Mouse (Mus musculus) macrophage (primary cell): ENCODE measurements at regions not wholly inside any gene's neighbourhood (a gene's known extent, or its start where the extent isn't known, plus 50 kb on each side); places are given as distances from the start of the nearest gene placed in this dataset.

Experiments used
- H3K27ac ChIP-seq: fragments of 350-480 bp; formaldehyde crosslinking; 2 replicates; pipeline ENCODE4 v1.9.0; 2021
- H3K36me3 ChIP-seq: fragments of 350-480 bp; formaldehyde crosslinking; 2 replicates; pipeline ENCODE4 v1.9.0; 2021; ENCODE audit errors: inconsistent target
- H3K4me3 ChIP-seq: fragments of 350-480 bp; formaldehyde crosslinking; 2 replicates; pipeline ENCODE4 v1.9.0; 2021; ENCODE audit errors: inconsistent target
- H3K79me2 ChIP-seq: fragments of 350-480 bp; formaldehyde crosslinking; 2 replicates; pipeline ENCODE4 v1.9.0; 2021; ENCODE audit errors: inconsistent target
- WGBS: methylation state at CpG from one replicate; pipeline ENCODE4 v1.1.7; 2026; ENCODE audit warnings: inconsistent platforms; ENCODE audit not compliant: missing documents; 5-methylcytosine and 5-hydroxymethylcytosine counted together

DNA sequence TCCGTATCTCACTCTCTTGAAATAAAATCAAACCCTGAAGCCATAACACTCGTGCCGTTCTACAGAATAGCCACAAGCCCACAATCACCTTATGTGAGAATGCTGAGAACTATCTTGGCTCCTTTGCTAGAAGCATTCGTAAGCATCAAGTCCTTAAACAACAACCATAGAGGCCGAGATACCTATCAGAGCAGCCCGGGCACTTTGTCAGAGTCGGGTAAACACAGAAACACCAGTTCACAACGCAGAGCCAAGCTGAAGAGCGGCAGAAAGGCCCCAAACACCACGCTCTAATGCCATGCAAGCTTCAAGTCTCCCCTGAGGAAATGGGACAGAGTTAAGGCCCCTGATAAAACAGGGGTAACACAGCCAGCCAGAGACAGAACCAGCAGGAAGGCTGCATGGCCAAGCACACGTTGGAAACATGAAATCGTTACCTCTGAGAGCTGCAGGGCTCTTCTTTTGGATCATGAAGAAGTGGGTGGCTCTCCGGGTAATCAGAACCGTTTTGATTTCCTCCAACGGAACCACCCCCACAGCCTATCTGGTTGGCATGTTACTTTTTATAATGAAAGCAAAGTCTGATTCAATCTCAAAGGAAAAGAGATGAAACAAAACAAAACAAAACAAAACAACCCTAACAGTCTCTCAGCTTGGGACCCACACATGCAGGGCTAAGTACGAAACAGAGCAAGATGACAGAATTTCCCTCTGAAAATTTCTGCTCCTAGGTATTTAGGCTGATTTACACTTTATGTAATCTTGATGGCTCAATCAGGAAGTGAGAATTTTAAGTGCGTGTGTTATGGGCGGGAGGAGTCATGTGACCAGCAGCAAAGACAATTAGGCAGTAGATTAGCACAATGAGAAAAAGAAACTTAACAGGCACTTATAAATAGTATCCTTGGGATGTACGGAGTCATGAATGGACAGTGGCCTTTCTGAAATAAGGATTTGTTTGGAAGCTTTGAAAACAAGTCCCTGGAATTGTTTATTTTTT, 155.8 kb upstream of the Klf14 start:
- peak overlapping the region; percentile 63 for H3K4me3 ChIP-seq
- H3K36me3 ChIP-seq, result no peaks in the 10 kb centered on the region
- 25% methylated on average over 19 of the region's 19 CpGs for WGBS
- peaks cover 100% of the 10 kb centered on the region for H3K79me2 ChIP-seq
- H3K27ac ChIP-seq, result peak overlapping the region; percentile 91

DNA sequence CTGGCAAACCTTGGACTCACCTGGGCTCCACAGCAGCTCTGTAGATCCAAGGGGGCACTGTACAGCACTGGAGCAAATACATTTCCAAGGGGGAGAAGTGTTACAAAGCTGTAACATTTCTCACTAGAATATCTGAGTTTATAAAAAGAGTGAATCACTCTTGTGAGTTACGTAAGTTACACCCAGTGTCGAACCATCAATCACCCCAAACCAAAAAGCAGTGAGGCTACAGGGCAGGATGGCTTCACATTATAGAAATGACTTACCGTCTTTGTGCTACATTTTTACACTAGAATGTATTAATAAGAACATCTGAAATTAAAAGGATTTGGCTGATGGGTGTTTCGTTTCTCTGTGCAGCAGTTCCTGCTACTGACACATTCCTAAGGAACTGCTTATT, 156.7 kb upstream of the Klf14 start:
- Histone ChIP-seq H3K36me3 (0 out of 2 replicates have a peak, but pooled peaks cover 8% of the 10 kb centered on the region), H3K79me2 (peaks cover 100% of the 10 kb centered on the region), H3K27ac (peak overlapping the region; percentile 91), H3K4me3 (peak overlapping the region; percentile 63)
- WGBS, result 36% methylated on average over 4 of the region's 4 CpGs

- H3K27ac ChIP-seq, result peak overlapping the region; percentile 91
- peak overlapping the region; percentile 63 for H3K4me3 ChIP-seq
- WGBS, result 3% methylated on average over 6 of the region's 6 CpGs
- H3K79me2 ChIP-seq, result peaks cover 100% of the 10 kb centered on the region
- H3K36me3 ChIP-seq, result 0 out of 2 replicates have a peak, but pooled peaks cover 10% of the 10 kb centered on the region
These were observed 157.5 kb upstream of the Klf14 start for GRCm38 (mm10) chr6:31116365-31116764.

GRCm38 (mm10) chr6:31117666-31118065, 158.8 kb upstream of the Klf14 start:
- WGBS, result 96% methylated on average over 12 of the region's 12 CpGs
- peaks cover 100% of the 10 kb centered on the region for H3K79me2 ChIP-seq
- H3K36me3 ChIP-seq, result 0 out of 2 replicates have a peak, but pooled peaks cover 10% of the 10 kb centered on the region
- H3K4me3 ChIP-seq, result no peak overlapping the region
- H3K27ac ChIP-seq, result no peak overlapping the region

DNA sequence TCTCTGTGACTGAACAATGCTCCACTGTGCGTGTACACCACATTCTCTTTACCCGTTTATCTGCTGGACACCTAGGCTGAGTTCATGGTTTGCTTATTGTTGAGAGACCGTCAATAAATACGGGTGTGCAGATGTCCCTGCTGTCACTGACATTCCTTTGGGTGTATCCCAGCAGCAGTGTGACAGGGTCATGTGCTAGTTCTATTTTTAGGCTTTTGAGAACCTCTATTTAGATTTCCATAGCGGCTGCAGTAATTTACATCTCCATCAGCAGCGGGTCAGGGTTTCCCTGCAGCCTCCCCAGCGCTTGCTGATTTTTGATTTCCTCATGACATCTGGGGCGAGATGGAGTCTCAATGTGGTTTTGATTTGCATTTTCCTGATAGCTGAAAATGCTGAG, 162.1 kb upstream of the Klf14 start:
- H3K79me2 ChIP-seq, result peaks cover 93% of the 10 kb centered on the region
- peak overlapping the region; percentile 98 for H3K27ac ChIP-seq
- WGBS, result 83% methylated on average over 8 of the region's 8 CpGs
- H3K4me3 ChIP-seq, result no peak overlapping the region
- 0 out of 2 replicates have a peak, but pooled peaks cover 10% of the 10 kb centered on the region for H3K36me3 ChIP-seq

DNA sequence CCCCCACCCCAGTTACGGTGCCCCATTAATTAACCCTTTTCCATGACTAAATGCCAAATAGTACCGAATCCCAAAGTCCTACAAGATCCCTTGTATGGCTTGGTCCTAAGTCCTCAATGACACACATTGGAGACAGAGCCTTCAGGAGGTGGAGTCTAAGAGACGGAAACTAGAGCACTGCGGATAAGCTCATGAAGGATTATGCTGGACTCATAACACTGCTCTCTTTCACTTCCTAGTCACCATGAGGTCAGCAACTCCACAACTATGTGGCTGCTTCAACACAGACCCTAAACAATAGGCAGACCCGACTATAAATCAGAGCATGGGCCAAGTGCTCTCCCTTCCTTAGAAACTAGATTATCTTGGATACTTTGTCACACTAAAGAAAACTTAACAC, 164.0 kb upstream of the Klf14 start:
- H3K79me2 ChIP-seq, result peaks cover 85% of the 10 kb centered on the region
- 0 out of 2 replicates have a peak, but pooled peaks cover 10% of the 10 kb centered on the region for H3K36me3 ChIP-seq
- WGBS, result 33% methylated on average over 5 of the region's 5 CpGs
- H3K4me3 ChIP-seq, result no peak overlapping the region
- H3K27ac ChIP-seq, result peak overlapping the region; percentile 98

GRCm38 (mm10) chr6:31123342-31123990, 164.6 kb upstream of the Klf14 start:
- Histone ChIP-seq H3K79me2 (peaks cover 85% of the 10 kb centered on the region), H3K4me3 (0 out of 2 replicates have a peak overlapping the region, but pooled peaks have one; percentile 63), H3K36me3 (0 out of 2 replicates have a peak, but pooled peaks cover 10% of the 10 kb centered on the region), H3K27ac (peak overlapping the region; percentile 98)
- WGBS, result 28% methylated on average over 4 of the region's 4 CpGs

DNA sequence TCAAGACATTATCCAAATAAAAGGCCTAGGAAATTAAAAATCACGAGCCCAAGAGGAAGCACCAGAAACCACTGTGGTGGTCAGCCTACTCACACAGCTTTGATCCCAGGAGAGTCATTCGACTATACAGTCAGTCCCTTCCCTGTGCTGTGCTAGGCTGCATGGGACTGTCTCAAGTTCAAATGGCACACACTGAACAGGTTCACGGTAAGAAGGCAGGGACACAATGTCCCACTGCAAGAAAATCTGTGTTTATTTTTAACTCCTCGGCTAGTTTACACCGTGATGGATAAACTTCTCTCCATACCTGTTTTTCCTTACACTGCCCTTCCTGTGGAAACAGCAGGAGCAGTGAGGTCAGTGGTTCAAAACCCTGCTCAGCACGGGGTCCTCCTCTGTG, 165.2 kb upstream of the Klf14 start:
- 0 out of 2 replicates have a peak, but pooled peaks cover 10% of the 10 kb centered on the region for H3K36me3 ChIP-seq
- H3K4me3 ChIP-seq, result peak overlapping the region; percentile 63; the same call in 1 of the 2 replicates
- WGBS, result 11% methylated on average over 6 of the region's 6 CpGs
- peak overlapping the region; percentile 98 for H3K27ac ChIP-seq
- peaks cover 85% of the 10 kb centered on the region for H3K79me2 ChIP-seq

DNA sequence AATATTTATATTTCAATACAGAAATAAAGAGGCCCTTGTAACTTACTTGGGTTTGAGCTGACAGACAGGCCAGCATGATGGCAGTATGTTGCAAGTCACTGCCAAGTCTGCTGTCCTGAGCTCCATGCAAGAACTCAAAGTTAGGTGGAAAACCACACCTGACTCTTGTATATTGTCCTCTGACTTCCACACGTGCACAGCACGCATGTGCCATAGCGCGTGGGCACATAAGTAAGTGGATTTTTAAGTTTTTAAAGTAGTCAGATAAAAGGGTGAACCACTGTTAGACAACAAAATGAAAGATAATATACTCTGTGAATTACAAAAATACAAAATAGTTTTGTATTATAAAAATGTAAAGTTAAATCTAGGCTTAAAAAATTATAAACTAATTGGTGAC, 166.0 kb upstream of the Klf14 start:
- WGBS, result 23% methylated on average over 4 of the region's 4 CpGs
- H3K4me3 ChIP-seq, result peak overlapping the region; percentile 63
- H3K79me2 ChIP-seq, result peaks cover 85% of the 10 kb centered on the region
- 0 out of 2 replicates have a peak, but pooled peaks cover 10% of the 10 kb centered on the region for H3K36me3 ChIP-seq
- peak overlapping the region; percentile 98 for H3K27ac ChIP-seq

DNA sequence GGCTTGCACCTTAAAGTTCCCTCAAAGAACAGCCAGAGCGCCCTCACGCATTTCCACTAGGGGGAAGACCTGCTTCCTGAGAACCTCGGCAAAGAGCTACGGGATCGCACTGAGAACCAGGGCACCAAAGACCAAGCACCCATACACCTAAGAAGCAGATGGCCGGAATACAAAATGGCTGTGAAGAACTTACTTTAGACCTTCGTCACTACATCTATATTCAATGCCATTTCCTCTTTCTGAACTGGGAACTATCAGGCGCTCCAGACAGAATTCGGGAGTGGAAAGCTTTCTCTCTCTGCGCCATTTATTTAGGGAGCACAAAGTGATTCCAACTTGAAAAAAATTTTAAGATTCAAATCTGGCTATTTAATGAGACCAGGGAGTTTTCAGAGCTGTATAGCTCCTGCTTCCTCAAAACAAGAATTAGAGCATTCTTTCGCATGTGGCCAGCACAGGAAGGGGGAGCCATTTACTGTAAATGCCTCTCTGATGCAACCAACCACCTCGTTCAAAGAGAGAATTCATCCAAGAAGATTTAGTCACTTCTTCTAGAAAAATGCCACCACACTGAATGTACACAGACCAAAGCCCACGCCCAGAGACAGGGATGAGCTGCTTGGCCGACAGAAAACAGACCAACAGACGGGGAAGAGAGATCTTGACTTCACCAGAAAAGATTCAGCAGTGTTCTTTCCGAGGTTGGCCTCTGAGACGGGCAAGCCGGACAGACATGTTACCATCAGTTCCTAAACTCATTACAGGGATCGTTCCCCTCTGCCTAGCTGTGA, 166.6 kb upstream of the Klf14 start:
- 1% methylated on average over 19 of the region's 19 CpGs for WGBS
- Histone ChIP-seq H3K4me3 (peak overlapping the region; percentile 63), H3K79me2 (peaks cover 85% of the 10 kb centered on the region), H3K27ac (peak overlapping the region; percentile 98), H3K36me3 (0 out of 2 replicates have a peak, but pooled peaks cover 9% of the 10 kb centered on the region)

- peak overlapping the region; percentile 63 for H3K4me3 ChIP-seq
- H3K36me3 ChIP-seq, result 0 out of 2 replicates have a peak, but pooled peaks cover 7% of the 10 kb centered on the region
- WGBS, result 0% methylated on average over 15 of the region's 15 CpGs
- peaks cover 85% of the 10 kb centered on the region for H3K79me2 ChIP-seq
- peak overlapping the region; percentile 98 for H3K27ac ChIP-seq
These were observed 167.4 kb upstream of the Klf14 start for GRCm38 (mm10) chr6:31126131-31126871.

DNA sequence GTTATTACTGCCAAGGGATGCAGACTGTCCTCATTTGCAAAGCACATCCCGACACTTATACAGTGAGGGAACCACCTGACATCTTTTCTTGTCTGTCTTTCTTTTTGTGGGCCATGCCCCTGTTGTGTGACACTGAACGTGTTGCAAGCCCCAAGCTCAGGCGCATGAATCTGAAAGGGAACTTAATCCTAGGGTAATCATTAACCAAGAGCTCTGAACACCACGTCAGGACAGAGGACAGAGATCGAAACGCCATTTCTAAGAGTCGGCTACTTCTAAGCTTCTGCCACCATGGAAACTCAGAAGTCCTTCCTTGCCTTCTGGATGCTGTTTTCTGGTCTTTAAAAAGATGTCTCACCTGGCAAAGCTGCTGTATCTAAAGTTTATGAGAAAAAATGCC, 170.3 kb upstream of the Klf14 start:
- 77% methylated on average over 6 of the region's 7 CpGs for WGBS
- Histone ChIP-seq H3K36me3 (0 out of 2 replicates have a peak, but pooled peaks cover 7% of the 10 kb centered on the region), H3K4me3 (no peak overlapping the region), H3K79me2 (peaks cover 85% of the 10 kb centered on the region), H3K27ac (no peak overlapping the region)

- no peak overlapping the region for H3K4me3 ChIP-seq
- no peak overlapping the region for H3K27ac ChIP-seq
- 95% methylated on average over 7 of the region's 7 CpGs for WGBS
- 0 out of 2 replicates have a peak, but pooled peaks cover 7% of the 10 kb centered on the region for H3K36me3 ChIP-seq
- peaks cover 85% of the 10 kb centered on the region for H3K79me2 ChIP-seq
These were observed 171.1 kb upstream of the Klf14 start for GRCm38 (mm10) chr6:31129987-31130386.
